ENCODE assay signal across 9 mouse cellular contexts in genomic region chr17:8305801-8306200, GRCm38 (mm10). TPM values are rescaled to one million over a fixed set of nuclear protein-coding genes. Genes with fewer than 3 reads are reported as not detected.
DNase-seq lines count a peak whose midpoint lies in the region; ATAC-seq and TF ChIP-seq lines count a peak whose summit lies in the region.
"Had no signal": no experiment of that assay in that cellular context is flagged by ENCODE, and none has a peak within 500 bp of the region (broad histone marks: within the 10 kb centered on the region; RNA-seq: fewer than 3 reads in every experiment).

No protein-coding gene starts in this region.

- DNase-seq in kidney, postnatal 0 days (ENCODE audit: low spot score) = peak; percentile 36
- DNase-seq in 416B (ENCODE audit: low read depth) = peak; percentile 82
- DNase-seq in CD4-positive helper T cell, adult 2 months (ENCODE audit: low read depth, low spot score) = peak; percentile 37
- peak; percentile 60 for DNase-seq in brain, adult 2 months (ENCODE audit: low read depth, low spot score)
- no peak for DNase-seq in thymus, postnatal 10 days (ENCODE audit: low spot score in 2 of 2)
- DNase-seq in ovary, postnatal 14 days (ENCODE audit: low spot score) = no peak

- peak; percentile 64 for TF ChIP-seq CTCF in kidney, postnatal 0 days (IDR thresholded peaks at IDR 0.05; ENCODE audit: low read depth)

- no peaks in the 10 kb centered on the region for H3K9me3 ChIP-seq in kidney, postnatal 0 days (replicated peaks; ENCODE audit: low read length)
- no peaks in the 10 kb centered on the region for H3K9me3 ChIP-seq in kidney, embryonic 14.5 days (ENCODE audit: control insufficient read depth, low read length)
- H3K9me3 ChIP-seq: intestine, embryonic 15.5 days; liver, embryonic 15.5 days had no signal

- no peak overlapping the region for H3K9ac ChIP-seq in kidney, postnatal 0 days (ENCODE audit: low read depth, low read length)
- no peak overlapping the region for H3K9ac ChIP-seq in kidney, embryonic 14.5 days (ENCODE audit: low read depth, low read length)
- H3K9ac ChIP-seq: intestine, embryonic 15.5 days; liver, embryonic 15.5 days had no signal

- H3K4me2 ChIP-seq in kidney, postnatal 0 days (ENCODE audit: low read length) = no peak overlapping the region
- no peak overlapping the region for H3K4me2 ChIP-seq in kidney, embryonic 14.5 days (replicated peaks; ENCODE audit: low read depth, low read length)
- H3K4me2 ChIP-seq: intestine, embryonic 15.5 days; liver, embryonic 15.5 days had no signal

- no peak overlapping the region for H3K4me3 ChIP-seq in kidney, postnatal 0 days (replicated peaks; ENCODE audit: low read depth, low read length)
- H3K4me3 ChIP-seq in kidney, embryonic 14.5 days (ENCODE audit: low read length) = no peak overlapping the region
- H3K4me3 ChIP-seq: intestine, embryonic 15.5 days; liver, embryonic 15.5 days had no signal

- WGBS in kidney, postnatal 0 days = 22% methylated on average over 3 of the region's 3 CpGs
- 22% methylated on average over 3 of the region's 3 CpGs for WGBS in kidney, embryonic 14.5 days

- no peaks in the 10 kb centered on the region for H3K4me1 ChIP-seq in kidney, postnatal 0 days (replicated peaks; ENCODE audit: insufficient read depth, low read length)
- no peaks in the 10 kb centered on the region for H3K4me1 ChIP-seq in kidney, embryonic 14.5 days (ENCODE audit: control insufficient read depth, insufficient read depth, low read length)
- H3K4me1 ChIP-seq: intestine, embryonic 15.5 days; liver, embryonic 15.5 days had no signal

- no peak overlapping the region for H3K27ac ChIP-seq in kidney, postnatal 0 days
- H3K27ac ChIP-seq in kidney, embryonic 14.5 days (ENCODE audit: low read depth, low read length) = no peak overlapping the region
- H3K27ac ChIP-seq: intestine, embryonic 15.5 days; liver, embryonic 15.5 days had no signal

- no peak for ATAC-seq in kidney, postnatal 0 days (replicated peaks; ENCODE audit: low FRiP score, low read depth)
- ATAC-seq in kidney, embryonic 14.5 days (ENCODE audit: low FRiP score, low TSS enrichment) = no peak
- ATAC-seq: intestine, embryonic 15.5 days had no signal

- H3K27me3 ChIP-seq in kidney, postnatal 0 days (ENCODE audit: insufficient read depth, low read length) = no peaks in the 10 kb centered on the region
- H3K27me3 ChIP-seq in kidney, embryonic 14.5 days (ENCODE audit: control insufficient read depth, insufficient read depth, low read length) = no peaks in the 10 kb centered on the region
- H3K27me3 ChIP-seq: intestine, embryonic 15.5 days; liver, embryonic 15.5 days had no signal

- no peaks in the 10 kb centered on the region for H3K36me3 ChIP-seq in kidney, postnatal 0 days (ENCODE audit: insufficient read depth, low read length)
- H3K36me3 ChIP-seq in kidney, embryonic 14.5 days (ENCODE audit: control insufficient read depth, insufficient read depth, low read length) = no peaks in the 10 kb centered on the region
- H3K36me3 ChIP-seq: intestine, embryonic 15.5 days; liver, embryonic 15.5 days had no signal

RNA-seq across cellular contexts. Expression of gene Sft2d1, which starts 5.1 kb away (rescaled TPM):
- 93.3 and 102 TPM in 2 replicates for polyA plus RNA-seq in kidney, postnatal 0 days (2015; fragmentation: Nextera tagmentation; extraction: Ambion mirVana)
- polyA plus RNA-seq in kidney, embryonic 14.5 days (2014; fragmentation: Nextera tagmentation; extraction: Ambion mirVana) = 68.2 and 97.2 TPM in 2 replicates

RNA-seq across cellular contexts. Expression of gene Mpc1, which starts 23.1 kb away (rescaled TPM):
- 444 and 498 TPM in 2 replicates for polyA plus RNA-seq in kidney, postnatal 0 days (2015; fragmentation: Nextera tagmentation; extraction: Ambion mirVana)
- polyA plus RNA-seq in kidney, embryonic 14.5 days (2014; fragmentation: Nextera tagmentation; extraction: Ambion mirVana) = 145 and 173 TPM in 2 replicates

RNA-seq across cellular contexts. Expression of gene Prr18, which starts 31.5 kb away (rescaled TPM):
- polyA plus RNA-seq in kidney, postnatal 0 days (2015; fragmentation: Nextera tagmentation; extraction: Ambion mirVana) = 0.20 and 0.28 TPM in 2 replicates
- polyA plus RNA-seq in kidney, embryonic 14.5 days (2014; fragmentation: Nextera tagmentation; extraction: Ambion mirVana) = 0.43 and 0.49 TPM in 2 replicates

RNA-seq across cellular contexts. Expression of gene T2, which starts 50.0 kb away (rescaled TPM):
- polyA plus RNA-seq in kidney, postnatal 0 days (2015; fragmentation: Nextera tagmentation; extraction: Ambion mirVana) = 0.46 and 0.50 TPM in 2 replicates
- polyA plus RNA-seq in kidney, embryonic 14.5 days (2014; fragmentation: Nextera tagmentation; extraction: Ambion mirVana) = 0.19 and 0.46 TPM in 2 replicates
- polyA plus RNA-seq: liver, embryonic 15.5 days had no signal

Comparison
In these comparisons a context has a peak if more than half of its experiments do, and no peak if none do; other contexts are left out.
1. DNase-seq: peak in kidney, postnatal 0 days (single experiment), 416B (single experiment), CD4-positive helper T cell, adult 2 months (single experiment) and brain, adult 2 months (single experiment); none in thymus, postnatal 10 days (0 of 2) and ovary, postnatal 14 days (single experiment).